Mouse (Mus musculus) liver, adult 2 months (tissue): Measurements from ENCODE around the gene Dok3.

Experiments used
- CTCF ChIP-seq: fragments of 200-500 bp; IDR thresholded peaks from 2 replicates; pipeline ENCODE4 v1.5.1; 2011; ENCODE audit warnings: low read depth, low read length, control low read depth
- POLR2A ChIP-seq: fragments of 200-500 bp; IDR thresholded peaks from 2 replicates; pipeline ENCODE4 v1.6.1; 2011; ENCODE audit warnings: low read length, control low read depth; ENCODE audit not compliant: insufficient read depth; ENCODE audit errors: extremely low read depth

DNA sequence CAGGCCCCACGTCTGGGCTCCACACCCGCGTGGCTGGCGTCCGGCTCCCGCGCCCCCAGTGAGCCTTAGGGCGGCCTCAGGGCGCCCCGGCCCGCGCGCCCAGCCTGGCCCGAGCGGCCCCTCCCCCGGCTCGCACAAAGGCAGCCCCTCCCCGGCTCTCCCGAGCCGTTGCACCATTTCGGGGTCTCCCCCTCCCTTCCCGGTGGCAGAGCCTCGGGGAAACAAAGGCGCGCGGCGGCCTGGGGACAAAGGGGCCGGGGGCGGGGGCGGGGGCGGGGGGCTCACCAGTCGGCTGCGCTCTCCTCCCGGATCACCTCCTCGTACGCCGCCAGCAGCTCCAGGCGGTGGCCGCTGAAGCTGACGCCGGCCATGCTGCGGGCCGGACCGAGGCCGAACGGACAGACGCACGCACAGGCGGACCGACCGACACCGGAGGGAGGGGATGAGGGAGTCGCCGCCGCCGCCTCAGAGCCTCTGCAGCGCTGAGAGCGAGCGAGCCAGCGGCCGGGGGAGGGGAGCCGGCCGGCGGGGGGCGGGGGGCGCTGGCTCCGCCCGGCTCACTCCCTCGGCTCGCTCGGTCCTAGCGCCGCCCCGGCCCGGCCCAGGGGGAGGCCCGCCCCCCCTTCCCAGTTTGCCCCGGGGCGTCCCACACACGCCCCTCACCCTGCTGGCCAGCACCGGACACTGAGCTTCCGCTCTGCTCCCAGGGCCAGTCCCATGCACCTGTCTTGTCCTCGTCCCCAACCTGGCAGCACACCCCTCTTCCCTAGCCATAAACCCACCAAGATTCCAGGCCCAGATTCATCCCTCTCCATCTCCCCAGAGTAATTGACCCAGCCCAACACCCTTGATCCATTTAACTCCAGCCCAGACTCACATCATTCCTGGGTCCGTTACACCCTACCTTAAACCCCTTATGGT, 41.3 kb downstream of the Dok3 start, which contains the start of gene Dbn1:
- no peak for TF ChIP-seq CTCF
- no peak for TF ChIP-seq POLR2A
